ENCODE assay signal across 15 mouse cellular contexts in genomic region chr1:161808980-161809379, GRCm38 (mm10). TPM values are rescaled to one million over a fixed set of nuclear protein-coding genes. Genes with fewer than 3 reads are reported as not detected.
DNase-seq lines count a peak whose midpoint lies in the region; ATAC-seq and TF ChIP-seq lines count a peak whose summit lies in the region.
"Had no signal": no experiment of that assay in that cellular context is flagged by ENCODE, and none has a peak within 500 bp of the region (broad histone marks: within the 10 kb centered on the region; RNA-seq: fewer than 3 reads in every experiment).

No protein-coding gene starts in this region.

- no peak overlapping the region for H3K27ac ChIP-seq in heart, embryonic 11.5 days (ENCODE audit: low read depth, low read length)
- peak overlapping the region; percentile 59; the same call in 1 of the 2 replicates for H3K27ac ChIP-seq in spleen, adult 2 months (ENCODE audit: insufficient read depth, low read length)
- H3K27ac ChIP-seq: forebrain, embryonic 12.5 days; liver, embryonic 15.5 days had no signal

- H3K27me3 ChIP-seq in heart, embryonic 11.5 days (ENCODE audit: control insufficient read depth, insufficient read depth, low read length) = no peaks in the 10 kb centered on the region
- no peaks in the 10 kb centered on the region for H3K27me3 ChIP-seq in spleen, adult 2 months (ENCODE audit: control insufficient read depth, insufficient read depth, low read length)
- H3K27me3 ChIP-seq: forebrain, embryonic 12.5 days; liver, embryonic 15.5 days had no signal

- H3K4me3 ChIP-seq in heart, embryonic 11.5 days (ENCODE audit: low read depth, low read length) = no peak overlapping the region
- no peak overlapping the region for H3K4me3 ChIP-seq in spleen, adult 2 months (ENCODE audit: extremely low read depth, insufficient read depth, insufficient read length)
- H3K4me3 ChIP-seq: forebrain, embryonic 12.5 days; liver, embryonic 15.5 days had no signal

- DNase-seq in heart, adult 9 months (ENCODE audit: low spot score in 2 of 2) = peak; percentile 12 to 24
- DNase-seq in spleen, adult 2 months (ENCODE audit: low read depth in 1 of 2, low spot score in 2 of 2) = no peak
- DNase-seq in spleen, postnatal 36 days (ENCODE audit: low spot score in 2 of 2) = no peak
- DNase-seq in induced T-regulatory cell, adult 2 months (ENCODE audit: low read depth) = peak; percentile 70
- no peak for DNase-seq in thymus, postnatal 4 days
- DNase-seq in adrenal gland, adult 8-10 months = no peak
- DNase-seq: cerebellum, postnatal 14 days; gastrocnemius, postnatal 14 days had no signal

- H3K4me2 ChIP-seq in heart, embryonic 11.5 days = no peak overlapping the region
- H3K4me2 ChIP-seq: forebrain, embryonic 12.5 days; liver, embryonic 15.5 days had no signal

- ATAC-seq in heart, embryonic 11.5 days (replicated peaks; ENCODE audit: insufficient number of reproducible peaks, low FRiP score, low TSS enrichment) = no peak

- 55% methylated on average over 6 of the region's 6 CpGs for WGBS in heart, embryonic 11.5 days (ENCODE audit: insufficient replicate concordance)
- 6% methylated on average over 6 of the region's 6 CpGs for WGBS in spleen, adult 2 months

- no peaks in the 10 kb centered on the region for H3K4me1 ChIP-seq in heart, embryonic 11.5 days (ENCODE audit: control insufficient read depth, insufficient read depth, low read length)
- peaks cover 12% of the 10 kb centered on the region; the same call in 1 of the 2 replicates for H3K4me1 ChIP-seq in spleen, adult 2 months (ENCODE audit: control insufficient read depth, insufficient read depth, insufficient read length)
- H3K4me1 ChIP-seq: forebrain, embryonic 12.5 days had no signal

- no peak for TF ChIP-seq CTCF in spleen, adult 2 months (IDR thresholded peaks at IDR 0.05; ENCODE audit: extremely low read depth, insufficient read depth, insufficient read length, insufficient replicate concordance)

- H3K36me3 ChIP-seq in heart, embryonic 11.5 days (ENCODE audit: control insufficient read depth, insufficient read depth, low read length) = no peaks in the 10 kb centered on the region; the same call in 1 of the 2 replicates
- no peaks in the 10 kb centered on the region for H3K36me3 ChIP-seq in spleen, adult 2 months (ENCODE audit: control insufficient read depth, insufficient read depth, low read length)
- H3K36me3 ChIP-seq: forebrain, embryonic 12.5 days; liver, embryonic 15.5 days had no signal

- TF ChIP-seq POLR2A in spleen, adult 2 months (IDR thresholded peaks at IDR 0.05; ENCODE audit: low read depth, low read length) = no peak

- H3K9ac ChIP-seq in heart, embryonic 11.5 days (ENCODE audit: low read depth, low read length) = no peak overlapping the region
- H3K9ac ChIP-seq: forebrain, embryonic 12.5 days; liver, embryonic 15.5 days had no signal

- H3K9me3 ChIP-seq in heart, embryonic 11.5 days (replicated peaks; ENCODE audit: control insufficient read depth, low read length) = no peaks in the 10 kb centered on the region
- H3K9me3 ChIP-seq: forebrain, embryonic 12.5 days; liver, embryonic 15.5 days had no signal

RNA-seq across cellular contexts. Expression of gene Fasl, which starts 20.7 kb away (rescaled TPM):
- not detected in 2 replicates for polyA plus RNA-seq in heart, embryonic 11.5 days (2014; fragmentation: Nextera tagmentation; extraction: Ambion mirVana)
- polyA plus RNA-seq in spleen, adult 2 months (2012; rRNA removed) = 1.1 and 1.2 TPM in 2 replicates
- 1 to 10 TPM in 1 of 4 experiments, under 1 TPM in 1, not detected in 2; 0.35 to 1.4 TPM for total RNA-seq in adrenal gland, adult 8-10 months (2022)
- total RNA-seq: gastrocnemius, postnatal 14 days; heart, postnatal 10 days; MEL had no signal
- polyA plus RNA-seq: forebrain, embryonic 12.5 days; kidney, embryonic 16.5 days; limb, embryonic 11.5 days had no signal

Comparison
In these comparisons a context has a peak if more than half of its experiments do, and no peak if none do; other contexts are left out.
1. DNase-seq: peak in heart, adult 9 months (2 of 2) and induced T-regulatory cell, adult 2 months (single experiment); none in spleen, adult 2 months (0 of 2), spleen, postnatal 36 days (0 of 2), thymus, postnatal 4 days (single experiment) and adrenal gland, adult 8-10 months (single experiment).